11 mouse cellular contexts compared by ENCODE assay signal in the genomic region with DNA sequence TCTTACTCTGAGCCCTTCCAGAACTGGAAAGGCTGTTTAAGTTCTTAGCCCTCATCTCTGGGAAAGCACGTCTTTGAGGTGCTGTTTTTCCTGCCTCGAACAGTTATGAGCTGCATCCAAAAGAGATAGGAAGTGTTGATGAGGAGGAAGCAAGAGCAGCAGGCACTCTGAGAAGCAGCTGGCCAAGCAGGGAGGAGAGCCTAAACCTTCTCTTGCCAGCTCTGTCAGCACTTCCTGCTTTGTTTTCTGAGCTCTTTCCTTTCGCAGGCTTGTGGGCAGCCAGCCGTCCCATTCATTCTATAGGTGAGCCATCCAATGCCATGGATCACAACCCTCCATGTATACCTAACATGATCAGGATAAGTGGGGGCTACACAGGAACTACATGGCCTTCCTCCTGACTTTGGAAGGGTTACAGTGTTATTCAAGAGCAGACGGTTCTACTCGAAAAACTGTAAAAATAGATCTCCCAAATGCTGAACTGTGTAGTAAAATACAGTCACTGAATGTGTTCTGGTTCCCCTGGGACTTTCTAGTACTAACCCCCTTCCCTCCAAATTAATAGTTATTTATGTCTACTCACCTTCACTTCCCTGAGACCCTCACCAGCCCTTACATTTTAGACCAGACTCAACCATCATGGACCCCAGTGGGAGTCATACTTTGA.
DNase-seq lines count a peak whose midpoint lies in the region; ATAC-seq and TF ChIP-seq lines count a peak whose summit lies in the region.
"Had no signal": no experiment of that assay in that cellular context is flagged by ENCODE, and none has a peak within 500 bp of the region (broad histone marks: within the 10 kb centered on the region; RNA-seq: fewer than 3 reads in every experiment).

No protein-coding gene starts in this region.

- DNase-seq in heart, adult 11 months = peak; percentile 87
- DNase-seq in heart, postnatal 36 days = no peak
- DNase-seq in cerebellum, adult 2 months = peak; percentile 79 to 92
- peak; percentile 60 to 75 for DNase-seq in layer of hippocampus, adult 18-20 months (ENCODE audit: low spot score in 2 of 2)
- peak; percentile 56 to 67 for DNase-seq in right cerebral cortex, adult 2 months (ENCODE audit: low spot score in 2 of 2)
- DNase-seq in lung, adult 2 months = no peak
- DNase-seq in thymus, postnatal 14 days = no peak
- DNase-seq: kidney, adult 9 months had no signal

- H3K27ac ChIP-seq in cerebellum, adult 2 months (ENCODE audit: insufficient read depth, low read length) = peak overlapping the region; percentile 89
- no peak overlapping the region for H3K27ac ChIP-seq in hindbrain, embryonic 13.5 days
- H3K27ac ChIP-seq: neural tube, embryonic 13.5 days had no signal

- no peaks in the 10 kb centered on the region for H3K9me3 ChIP-seq in hindbrain, embryonic 13.5 days
- H3K9me3 ChIP-seq: neural tube, embryonic 13.5 days had no signal

- peaks cover 16% of the 10 kb centered on the region; the same call in 1 of the 2 replicates for H3K4me1 ChIP-seq in cerebellum, adult 2 months (ENCODE audit: control insufficient read depth, insufficient read depth, low read length)
- H3K4me1 ChIP-seq in lung, adult 2 months (ENCODE audit: control insufficient read depth, insufficient read depth, low read length) = no peaks in the 10 kb centered on the region
- H3K4me1 ChIP-seq in hindbrain, embryonic 13.5 days (replicated peaks) = no peaks in the 10 kb centered on the region
- H3K4me1 ChIP-seq: neural tube, embryonic 13.5 days had no signal

- no peak overlapping the region for H3K4me3 ChIP-seq in cerebellum, adult 2 months (replicated peaks; ENCODE audit: insufficient read depth, low read depth, low read length)
- H3K4me3 ChIP-seq in lung, adult 2 months (replicated peaks; ENCODE audit: extremely low read depth, low read depth, low read length) = no peak overlapping the region
- H3K4me3 ChIP-seq in hindbrain, embryonic 13.5 days = no peak overlapping the region
- H3K4me3 ChIP-seq: neural tube, embryonic 13.5 days had no signal

- 16% methylated on average over 6 of the region's 6 CpGs for WGBS in cerebellum, adult 2 months
- 44% methylated on average over 6 of the region's 6 CpGs for WGBS in lung, adult 2 months
- 82% methylated on average over 6 of the region's 6 CpGs for WGBS in hindbrain, embryonic 13.5 days

- no peak overlapping the region for H3K9ac ChIP-seq in hindbrain, embryonic 13.5 days
- H3K9ac ChIP-seq: neural tube, embryonic 13.5 days had no signal

- TF ChIP-seq POLR2A in cerebellum, adult 2 months (IDR thresholded peaks at IDR 0.05; ENCODE audit: borderline replicate concordance, insufficient read depth, low read length) = no peak; the same call in 1 of the 2 replicates
- no peak for TF ChIP-seq POLR2A in lung, adult 2 months (IDR thresholded peaks at IDR 0.05; ENCODE audit: borderline replicate concordance, extremely low read depth, low read depth, low read length)

- no peaks in the 10 kb centered on the region for H3K27me3 ChIP-seq in cerebellum, adult 2 months (ENCODE audit: control insufficient read depth, insufficient read depth, low read length)
- H3K27me3 ChIP-seq in hindbrain, embryonic 13.5 days = no peaks in the 10 kb centered on the region
- H3K27me3 ChIP-seq: neural tube, embryonic 13.5 days had no signal

- H3K36me3 ChIP-seq in hindbrain, embryonic 13.5 days = peaks cover 7% of the 10 kb centered on the region
- H3K36me3 ChIP-seq: neural tube, embryonic 13.5 days had no signal

- ATAC-seq in hindbrain, embryonic 13.5 days (ENCODE audit: low FRiP score) = no peak

- no peak for TF ChIP-seq CTCF in cerebellum, adult 2 months (IDR thresholded peaks at IDR 0.05; ENCODE audit: borderline replicate concordance, insufficient read depth, low read depth, low read length)
- no peak for TF ChIP-seq CTCF in lung, adult 2 months (IDR thresholded peaks at IDR 0.05; ENCODE audit: insufficient read depth, low read length)

- intact Hi-C loops in heart, postnatal 36 days (cut with DNase I) = no loop called here

- no peak overlapping the region for H3K4me2 ChIP-seq in hindbrain, embryonic 13.5 days
- H3K4me2 ChIP-seq: liver, embryonic 11.5 days; neural tube, embryonic 13.5 days had no signal

Comparison
In these comparisons a context has a peak if more than half of its experiments do, and no peak if none do; other contexts are left out.
1. DNase-seq: peak in heart, adult 11 months (single experiment), cerebellum, adult 2 months (2 of 2), layer of hippocampus, adult 18-20 months (2 of 2) and right cerebral cortex, adult 2 months (2 of 2); none in heart, postnatal 36 days (0 of 2), lung, adult 2 months (single experiment) and thymus, postnatal 14 days (single experiment).